Mouse (Mus musculus): ENCODE results near the gene Cspg4.

DNA sequence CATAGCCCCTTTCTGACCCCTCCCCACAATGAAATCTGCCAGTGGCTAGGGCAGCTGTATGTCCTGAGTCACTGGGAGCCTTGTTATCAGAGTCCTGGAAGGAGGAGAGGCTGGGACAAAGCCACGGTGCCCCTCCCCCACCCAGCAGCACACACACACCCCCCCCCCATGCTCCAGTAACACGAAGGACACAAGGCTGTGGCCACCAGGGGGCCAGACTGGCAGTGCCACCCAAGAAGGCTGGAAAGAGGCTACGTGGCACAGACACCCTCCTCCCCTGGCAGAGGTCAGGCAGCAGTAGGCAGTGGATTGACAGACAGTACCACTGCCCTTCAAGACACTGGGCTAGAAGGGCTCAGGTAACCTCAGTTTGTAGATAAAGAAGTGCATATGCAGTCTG lies 29.2 kb downstream of the Cspg4 start:
- TF ChIP-seq CTCF (IDR thresholded peaks at IDR 0.05; ENCODE audit: low read depth, low read length) (peak; percentile 33), POLR2A (IDR thresholded peaks at IDR 0.05; ENCODE audit: extremely low read depth, insufficient read depth, low read length) (no peak)
